Mouse (Mus musculus): Measurements from ENCODE around the gene Mlkl. TPM values are rescaled to one million over a fixed set of nuclear protein-coding genes. Genes with fewer than 3 reads are reported as not detected.

The Mlkl gene
- 37.7 TPM for polyA plus RNA-seq (2014; fragmentation: Illumina TruSeq; extraction: RNeasy Lipid Tissue Mini Kit (QIAGEN cat#74804); ENCODE audit: low read depth, low replicate concordance)

DNA sequence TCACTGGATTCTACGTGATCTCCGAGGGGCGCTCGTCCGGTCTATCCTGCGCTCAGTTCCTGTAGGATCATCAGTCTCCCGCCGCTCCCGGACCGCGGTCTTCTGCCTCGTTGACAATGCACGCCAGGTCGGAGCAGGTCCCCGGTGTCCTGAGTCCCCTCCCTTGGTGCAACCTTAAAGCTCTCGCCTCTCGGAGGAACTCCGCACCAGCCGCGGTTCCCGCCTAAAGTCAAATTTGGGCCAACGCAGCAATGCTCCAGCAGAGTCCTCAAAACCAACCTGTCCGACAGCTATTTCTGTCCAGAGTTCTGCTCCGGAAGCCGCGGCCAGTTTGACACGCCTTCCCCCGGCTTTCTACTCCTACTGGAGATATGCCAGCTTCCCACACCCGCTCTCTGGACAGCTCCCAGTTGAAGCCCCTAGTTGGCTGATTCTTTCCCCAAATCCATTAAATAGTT, at the start of gene Mlkl:
TSS of gene Mlkl (minus strand) at position 288 of the 458 bp plus-strand sequence.

GRCm38 (mm10) chr8:111299821-111300568, 38.0 kb downstream of the Mlkl start, which contains the start of gene Rfwd3:
Rfwd3 (minus strand) TSS chr8:111300222.

Other genes starting within 250 kb of the Mlkl start
- gene Clec18a, start 245.8 kb downstream of the Mlkl start, polyA plus RNA-seq (2014; fragmentation: Illumina TruSeq; extraction: RNeasy Lipid Tissue Mini Kit (QIAGEN cat#74804); ENCODE audit: low read depth, low replicate concordance), result not detected
- 31.7 TPM for gene Pdpr, start 243.5 kb downstream of the Mlkl start, polyA plus RNA-seq (2014; fragmentation: Illumina TruSeq; extraction: RNeasy Lipid Tissue Mini Kit (QIAGEN cat#74804); ENCODE audit: low read depth, low replicate concordance)
- gene Glg1, start 79.0 kb downstream of the Mlkl start, polyA plus RNA-seq (2014; fragmentation: Illumina TruSeq; extraction: RNeasy Lipid Tissue Mini Kit (QIAGEN cat#74804); ENCODE audit: low read depth, low replicate concordance), result 127 TPM
- 122 TPM for gene Rfwd3, start 38.0 kb downstream of the Mlkl start, polyA plus RNA-seq (2014; fragmentation: Illumina TruSeq; extraction: RNeasy Lipid Tissue Mini Kit (QIAGEN cat#74804); ENCODE audit: low read depth, low replicate concordance)
- gene Fa2h, start 55.6 kb upstream of the Mlkl start, polyA plus RNA-seq (2014; fragmentation: Illumina TruSeq; extraction: RNeasy Lipid Tissue Mini Kit (QIAGEN cat#74804); ENCODE audit: low read depth, low replicate concordance), result 7.4 TPM
- gene Wdr59, start 183.9 kb upstream of the Mlkl start, polyA plus RNA-seq (2014; fragmentation: Illumina TruSeq; extraction: RNeasy Lipid Tissue Mini Kit (QIAGEN cat#74804); ENCODE audit: low read depth, low replicate concordance), result 8.2 TPM
- gene Znrf1, start 197.9 kb upstream of the Mlkl start, polyA plus RNA-seq (2014; fragmentation: Illumina TruSeq; extraction: RNeasy Lipid Tissue Mini Kit (QIAGEN cat#74804); ENCODE audit: low read depth, low replicate concordance), result 14.1 TPM